Mouse (Mus musculus) myocyte (in vitro differentiated cells): ENCODE results near the gene Fzr1.
A peak's percentile ranks its signal among the peaks of the same experiment; 100 is the strongest.

Source experiments
- CEBPB ChIP-seq: IDR thresholded peaks from 2 replicates; pipeline ENCODE4 v1.6.1; 2011; ENCODE audit warnings: mild to moderate bottlenecking, moderate library complexity; ENCODE audit not compliant: poor library complexity, insufficient read depth, severe bottlenecking
- E2F4 ChIP-seq: IDR thresholded peaks from one replicate; pipeline ENCODE4 v1.6.1; 2011; ENCODE audit warnings: mild to moderate bottlenecking, control low read depth, moderate library complexity; ENCODE audit not compliant: insufficient read depth
- MAX ChIP-seq: IDR thresholded peaks from one replicate; pipeline ENCODE4 v1.6.1; 2011; ENCODE audit warnings: low read depth, mild to moderate bottlenecking, control low read depth
- MYOG ChIP-seq, 3 experiments: IDR thresholded peaks; one replicate each; pipeline ENCODE4 v1.6.1; 2011; ENCODE audit warnings: control low read depth in 2 of 3, low read depth in 2 of 3, mild to moderate bottlenecking in 2 of 3; ENCODE audit not compliant: insufficient read length in 2 of 3, control insufficient read depth in 1 of 3, insufficient read depth in 1 of 3
- POLR2A ChIP-seq: IDR thresholded peaks from one replicate; pipeline ENCODE4 v1.6.1; 2011; ENCODE audit warnings: low read depth, mild to moderate bottlenecking, control low read depth, moderate library complexity; ENCODE audit not compliant: insufficient read length
- POLR2AphosphoS2 ChIP-seq: IDR thresholded peaks from one replicate; pipeline ENCODE4 v1.6.1; 2011; ENCODE audit warnings: low read depth, control low read depth; ENCODE audit not compliant: insufficient read length
- REST ChIP-seq: IDR thresholded peaks from one replicate; pipeline ENCODE4 v1.6.1; 2011; ENCODE audit warnings: mild to moderate bottlenecking, control low read depth, moderate library complexity; ENCODE audit not compliant: insufficient read depth, insufficient read length
- SRF ChIP-seq: IDR thresholded peaks from one replicate; pipeline ENCODE4 v1.6.1; 2011; ENCODE audit warnings: low read depth; ENCODE audit not compliant: control insufficient read depth, insufficient read length
- TCF12 ChIP-seq: IDR thresholded peaks from one replicate; pipeline ENCODE4 v1.6.1; 2011; ENCODE audit warnings: mild to moderate bottlenecking, control low read depth; ENCODE audit not compliant: poor library complexity, insufficient read depth, severe bottlenecking

DNA sequence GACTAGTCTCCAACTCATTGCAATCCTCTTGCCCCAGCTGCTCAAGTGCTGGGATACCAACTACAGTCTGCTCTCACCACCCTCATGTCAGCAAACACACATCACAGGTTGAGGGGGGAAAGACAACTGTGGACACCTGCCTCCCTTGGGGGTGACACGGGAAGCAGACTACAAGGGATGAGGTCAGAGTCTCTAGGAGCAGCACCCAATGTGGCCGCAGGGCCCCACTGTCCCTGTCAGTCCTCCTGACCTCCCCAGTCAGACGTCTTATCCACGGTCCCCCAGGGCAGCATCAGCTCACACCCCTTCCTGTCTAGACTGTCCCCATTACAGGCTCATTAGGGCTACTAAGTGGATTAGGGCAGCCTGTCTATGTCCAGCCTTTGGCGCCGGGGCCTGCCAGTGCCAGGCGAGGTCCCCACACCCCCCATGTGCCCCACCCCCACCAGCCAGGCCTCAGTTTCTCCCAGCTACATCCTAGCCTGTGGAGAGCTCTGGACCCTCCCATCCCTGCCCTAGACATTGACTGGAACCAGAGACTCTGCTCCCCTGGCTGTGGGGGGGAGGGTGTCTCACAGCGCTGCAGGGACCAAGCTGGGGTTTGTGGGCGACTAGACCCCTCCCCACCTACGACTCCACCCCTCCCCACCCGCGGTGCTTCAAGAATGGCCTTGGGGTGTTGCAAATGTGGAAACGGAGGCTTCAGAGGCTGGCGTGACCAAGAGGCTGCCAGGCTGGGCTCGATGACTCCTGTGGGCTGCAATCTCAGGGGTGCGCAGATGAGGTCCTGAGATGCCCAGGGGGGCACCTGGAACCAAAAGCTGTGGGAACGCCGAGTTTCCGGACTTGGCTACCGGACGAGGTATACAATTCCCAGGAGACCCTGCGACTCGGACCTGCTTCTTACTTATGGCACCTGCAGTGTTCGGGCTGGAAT lies 28.5 kb upstream of the Fzr1 start:
- no peak for TF ChIP-seq CEBPB
- TF ChIP-seq E2F4: no peak
- TF ChIP-seq MAX: no peak
- TF ChIP-seq POLR2A: no peak
- no peak for TF ChIP-seq REST
- no peak for TF ChIP-seq SRF
- peak in 1 of 3 experiments; percentile 42 for TF ChIP-seq MYOG (IDR thresholded peaks at IDR 0.05; ENCODE audit: control insufficient read depth in 1 of 3, insufficient read depth in 1 of 3, insufficient read length in 2 of 3, low read depth in 2 of 3)
- TF ChIP-seq TCF12: no peak
- no peak for TF ChIP-seq POLR2AphosphoS2
